Mouse (Mus musculus): Measurements from ENCODE around the gene Mks1. TPM values are rescaled to one million over a fixed set of nuclear protein-coding genes. Genes with fewer than 3 reads are reported as not detected.

Mks1 gene
- total RNA-seq, 2 experiments from 2014 or later: 3.0 to 5.5 TPM

DNA sequence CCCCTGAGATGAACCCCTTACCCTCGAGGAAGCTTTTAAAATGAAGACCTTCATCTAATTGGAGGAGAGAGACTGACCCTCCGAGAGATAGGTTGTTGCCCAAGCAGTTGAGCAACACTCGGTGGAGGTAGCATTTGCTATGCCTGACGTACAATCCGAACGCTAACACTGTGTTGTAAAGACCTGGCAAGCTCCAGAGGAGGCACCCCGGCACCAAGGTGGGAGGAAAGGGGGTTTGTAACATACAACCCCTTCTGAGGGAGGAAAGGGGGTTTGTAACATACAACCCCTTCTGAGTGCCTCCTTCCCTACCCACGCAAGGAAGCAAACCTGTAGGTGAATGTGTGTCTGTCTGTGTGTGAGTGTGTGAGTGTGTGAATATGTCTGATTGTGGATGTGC, 18.8 kb downstream of the Mks1 start:
- no peak for ATAC-seq (replicated peaks; ENCODE audit: poor library complexity)

DNA sequence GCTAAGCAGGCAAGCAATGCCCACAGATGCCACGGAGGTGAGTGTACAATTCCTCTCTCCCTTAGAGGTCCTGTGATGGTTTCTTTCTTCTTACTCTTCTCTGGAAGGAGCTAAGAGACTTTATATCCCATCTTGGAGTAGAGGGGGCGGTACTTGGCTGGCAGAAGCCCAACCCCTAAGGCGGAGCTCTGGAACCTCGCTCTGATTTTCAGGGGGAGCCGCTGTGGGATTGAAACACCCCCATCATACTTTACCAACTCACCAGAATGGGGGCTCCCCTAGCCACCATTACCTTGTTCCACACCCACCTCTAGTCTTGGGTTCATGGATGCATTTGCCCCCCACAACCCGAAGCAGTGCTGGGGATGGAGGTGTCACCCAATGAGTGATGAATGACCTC, 22.4 kb downstream of the Mks1 start, which contains the start of gene Epx:
Gene Epx (minus strand): TSS at position 101 of the 400 bp plus-strand sequence.
- no peak for ATAC-seq (replicated peaks; ENCODE audit: poor library complexity)

DNA sequence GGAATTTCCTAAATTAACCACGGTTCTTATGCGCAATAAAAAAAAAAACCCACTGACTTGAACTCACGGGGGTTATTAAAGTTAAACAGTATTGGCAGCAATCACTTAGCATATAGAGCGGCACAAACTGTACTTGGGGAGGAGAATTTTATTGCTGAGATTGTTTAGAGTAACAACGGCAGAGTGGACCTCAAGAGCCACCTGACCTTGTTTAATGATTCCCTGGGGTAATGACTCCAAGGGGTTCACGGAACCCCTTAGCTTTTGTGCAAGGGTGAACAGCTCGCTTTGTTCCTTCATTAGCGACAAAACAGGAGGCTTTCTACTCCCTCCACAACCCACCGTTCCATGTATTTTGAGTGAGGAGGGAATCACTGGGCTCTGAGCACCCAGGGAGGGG, 26.8 kb downstream of the Mks1 start:
- no peak for ATAC-seq (replicated peaks; ENCODE audit: poor library complexity)

DNA sequence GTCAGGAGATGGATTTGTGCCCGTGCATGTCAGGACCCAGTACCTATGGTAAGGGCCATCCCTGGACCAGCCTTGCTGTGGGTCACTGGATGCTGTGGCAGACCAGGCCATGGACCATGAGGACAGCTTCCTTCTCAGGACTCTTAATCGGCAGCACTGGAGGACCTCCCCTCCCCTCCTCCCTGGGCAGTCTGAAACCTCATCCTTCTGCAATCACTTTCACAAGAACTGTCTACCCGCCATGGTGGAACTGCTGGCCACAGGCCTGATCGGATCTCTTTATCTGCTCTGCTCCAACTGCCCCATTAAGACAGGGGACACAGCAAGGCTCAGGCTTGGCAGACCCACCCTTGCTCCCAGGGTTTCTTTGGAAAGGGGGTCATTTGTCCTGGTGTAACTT, 28.7 kb downstream of the Mks1 start:
- 0 out of 2 replicates have a peak, but pooled peaks have one; percentile 23 for ATAC-seq (replicated peaks; ENCODE audit: poor library complexity)

DNA sequence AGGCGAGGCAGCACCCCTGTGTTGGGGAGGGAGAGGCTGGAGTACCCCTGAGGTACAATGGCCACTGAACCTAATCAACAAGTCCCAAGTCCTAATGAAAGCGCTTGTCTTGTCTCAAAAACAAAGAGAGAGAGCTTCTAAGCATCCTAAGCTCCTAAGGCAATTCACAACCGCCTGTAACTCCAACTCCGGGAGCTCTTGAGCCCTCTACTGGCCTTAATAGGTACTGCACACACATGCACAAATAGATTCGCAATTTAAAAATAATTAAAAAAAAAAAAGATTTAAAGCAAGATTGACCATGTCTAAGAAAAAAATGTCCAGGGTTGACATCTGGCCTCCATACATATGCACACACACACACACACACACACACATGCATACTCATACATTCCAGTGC, 30.5 kb downstream of the Mks1 start:
- no peak for ATAC-seq (replicated peaks; ENCODE audit: poor library complexity)

DNA sequence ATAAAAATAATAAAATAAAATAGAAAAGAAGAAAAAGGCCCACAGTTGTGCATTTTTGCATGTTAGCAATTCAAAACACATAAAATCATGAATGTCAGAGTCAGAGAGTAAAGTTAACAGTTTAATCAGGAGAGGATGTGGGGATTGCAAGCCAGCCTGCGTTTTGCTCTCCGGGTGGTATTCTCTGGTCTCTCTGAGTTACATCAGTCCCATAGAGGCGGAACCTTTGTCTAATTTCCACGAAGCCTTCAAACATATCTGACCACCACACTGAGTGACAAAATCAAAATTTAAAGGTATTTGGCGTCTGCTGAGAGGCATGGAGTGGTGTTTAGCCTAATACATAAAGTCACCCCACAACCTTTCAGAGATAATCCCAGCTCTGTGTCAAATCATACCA, 31.8 kb downstream of the Mks1 start:
- no peak for ATAC-seq (replicated peaks; ENCODE audit: poor library complexity)

DNA sequence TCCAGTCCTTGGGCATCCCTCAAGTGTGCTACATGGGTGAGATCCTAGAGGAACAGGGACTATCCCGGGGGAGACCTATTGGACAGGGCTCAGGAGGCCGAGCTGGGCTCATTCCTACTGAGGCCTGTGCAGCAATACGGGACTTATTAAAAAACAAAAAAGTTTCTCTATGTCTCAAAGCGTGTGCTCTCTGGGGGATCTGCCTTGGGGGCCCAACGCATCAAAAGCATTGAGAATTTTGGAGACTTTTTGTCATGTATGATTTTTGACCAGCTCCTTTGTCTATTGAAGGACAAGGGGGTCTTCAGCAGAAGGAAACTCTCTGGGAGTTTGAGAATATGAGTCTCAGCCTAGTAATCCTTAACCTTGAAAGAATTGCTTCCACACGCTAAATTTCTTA, 39.2 kb downstream of the Mks1 start, which contains the start of gene Olfr462:
Gene Olfr462 (minus strand): TSS at position 101 of the 400 bp plus-strand sequence.
- no peak for ATAC-seq (replicated peaks; ENCODE audit: poor library complexity)

DNA sequence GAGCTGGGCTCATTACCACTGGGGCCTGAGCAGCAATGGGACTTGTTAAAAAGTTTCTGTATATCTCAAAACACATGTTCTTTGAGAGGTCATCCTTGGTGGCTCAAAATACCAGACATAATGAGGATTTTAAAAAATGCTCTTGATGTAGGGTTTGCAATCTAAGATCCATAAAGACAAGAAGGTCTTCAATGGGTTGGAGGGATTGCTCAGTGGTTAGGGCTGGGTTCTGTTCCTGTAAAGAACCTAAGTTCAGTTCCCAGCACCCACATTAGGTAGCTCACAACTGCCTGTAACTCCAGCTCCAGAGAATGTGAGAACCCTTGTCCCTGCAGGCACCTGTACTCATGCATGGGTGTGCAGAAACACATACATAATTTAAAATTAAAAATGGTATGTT, 44.3 kb downstream of the Mks1 start, which contains the start of gene Olfr463:
Gene Olfr463 (minus strand): TSS at position 101 of the 400 bp plus-strand sequence.
- ATAC-seq (replicated peaks; ENCODE audit: poor library complexity): no peak

DNA sequence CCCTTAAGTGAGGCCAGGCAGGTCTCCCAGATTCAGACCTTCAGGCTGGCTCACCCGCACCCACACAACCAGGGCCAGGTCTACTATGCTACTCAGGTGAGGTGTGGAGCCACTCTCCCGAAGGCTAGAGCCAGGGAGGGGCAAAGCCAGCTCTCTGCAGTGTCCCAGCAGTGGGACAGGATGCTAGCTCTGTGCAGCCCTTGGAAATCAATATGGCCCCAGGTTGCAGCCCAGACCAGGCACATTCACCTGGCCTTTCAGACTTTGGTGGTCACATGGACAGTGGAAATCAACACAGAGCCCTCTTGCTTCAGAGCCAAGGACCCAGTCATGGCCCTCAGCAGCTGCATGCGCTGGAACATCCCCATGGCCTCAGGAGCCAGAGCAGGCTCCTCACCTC, 51.3 kb downstream of the Mks1 start:
- no peak for ATAC-seq (replicated peaks; ENCODE audit: poor library complexity)

Other genes with a start within 250 kb of the Mks1 start
- not detected in 2 replicates for gene Hsf5, start 236.1 kb upstream of the Mks1 start, total RNA-seq (2015)
- gene Hsf5, start 236.1 kb upstream of the Mks1 start, total RNA-seq (2017): not detected in 2 replicates
- 3.0 and 5.1 TPM in 2 replicates for gene Rnf43, start 190.5 kb upstream of the Mks1 start, total RNA-seq (2015)
- gene Rnf43, start 190.5 kb upstream of the Mks1 start, total RNA-seq (2017): 2.2 and 3.0 TPM in 2 replicates
- 147 and 161 TPM in 2 replicates for gene Supt4a, start 115.7 kb upstream of the Mks1 start, total RNA-seq (2015)
- gene Supt4a, start 115.7 kb upstream of the Mks1 start, total RNA-seq (2017): 52.8 and 63.7 TPM in 2 replicates
- gene Tspoap1, start 92.7 kb upstream of the Mks1 start, total RNA-seq (2015): 34.1 and 38.5 TPM in 2 replicates
- gene Tspoap1, start 92.7 kb upstream of the Mks1 start, total RNA-seq (2017): 47.0 and 66.4 TPM in 2 replicates
- 13,257 and 15,415 TPM in 2 replicates for gene Mpo, start 59.6 kb upstream of the Mks1 start, total RNA-seq (2015)
- 8,081 and 8,928 TPM in 2 replicates for gene Mpo, start 59.6 kb upstream of the Mks1 start, total RNA-seq (2017)
- 0.05 TPM in 1 of 2 replicates, not detected in the other for gene Lpo, start 24.9 kb upstream of the Mks1 start, total RNA-seq (2015)
- 0.03 TPM in 1 of 2 replicates, not detected in the other for gene Lpo, start 24.9 kb upstream of the Mks1 start, total RNA-seq (2017)
- gene Epx, start 22.3 kb downstream of the Mks1 start, total RNA-seq (2015): 5.8 and 9.0 TPM in 2 replicates
- gene Epx, start 22.3 kb downstream of the Mks1 start, total RNA-seq (2017): 12.4 and 19.8 TPM in 2 replicates
- gene Olfr462, start 39.1 kb downstream of the Mks1 start, total RNA-seq (2015): not detected in 2 replicates
- gene Olfr462, start 39.1 kb downstream of the Mks1 start, total RNA-seq (2017): not detected in 2 replicates
- not detected in 2 replicates for gene Olfr463, start 44.2 kb downstream of the Mks1 start, total RNA-seq (2015)
- not detected in 2 replicates for gene Olfr463, start 44.2 kb downstream of the Mks1 start, total RNA-seq (2017)
- not detected in 2 replicates for gene Olfr464, start 67.8 kb downstream of the Mks1 start, total RNA-seq (2015)
- not detected in 2 replicates for gene Olfr464, start 67.8 kb downstream of the Mks1 start, total RNA-seq (2017)
- gene Dynll2, start 134.3 kb downstream of the Mks1 start, total RNA-seq (2015): 11.1 and 12.8 TPM in 2 replicates
- gene Dynll2, start 134.3 kb downstream of the Mks1 start, total RNA-seq (2017): 9.7 and 18.0 TPM in 2 replicates
- 257 and 278 TPM in 2 replicates for gene Srsf1, start 194.2 kb downstream of the Mks1 start, total RNA-seq (2015)
- 528 and 695 TPM in 2 replicates for gene Srsf1, start 194.2 kb downstream of the Mks1 start, total RNA-seq (2017)
- gene Vezf1, start 215.1 kb downstream of the Mks1 start, total RNA-seq (2015): 37.5 and 41.8 TPM in 2 replicates
- 16.2 and 18.8 TPM in 2 replicates for gene Vezf1, start 215.1 kb downstream of the Mks1 start, total RNA-seq (2017)
- 0.73 and 3.7 TPM in 2 replicates for gene Cuedc1, start 244.8 kb downstream of the Mks1 start, total RNA-seq (2015)
- gene Cuedc1, start 244.8 kb downstream of the Mks1 start, total RNA-seq (2017): 0.12 and 1.0 TPM in 2 replicates

Measured in megakaryocyte progenitor cell, adult 5-6 weeks (primary cell).